Mouse (Mus musculus) intestine, embryonic 15.5 days (tissue): ENCODE measurements around the gene Tmco4. TPM values are rescaled to one million over a fixed set of nuclear protein-coding genes. Genes with fewer than 3 reads are reported as not detected.

Experiments
- ATAC-seq: fragments of 200-750 bp; cut with Nextera tagmentation; 2 replicates; pipeline ENCODE4 v1.8.0; 2017; ENCODE audit warnings: moderate TSS enrichment, moderate library complexity
- H3K27ac ChIP-seq: fragments of 300-500 bp; sonication (generic); 2 replicates; pipeline ENCODE4 v1.5.1; 2015; ENCODE audit warnings: mild to moderate bottlenecking, inconsistent platforms
- H3K27me3 ChIP-seq: fragments of 300-500 bp; sonication (generic); replicated peaks from 2 replicates; pipeline ENCODE4 v1.6.1; 2015; ENCODE audit warnings: inconsistent platforms
- H3K36me3 ChIP-seq: fragments of 300-500 bp; sonication (generic); 2 replicates; pipeline ENCODE4 v1.6.1; 2015; ENCODE audit warnings: inconsistent platforms
- H3K4me1 ChIP-seq: fragments of 300-500 bp; sonication (generic); replicated peaks from 2 replicates; pipeline ENCODE4 v1.6.1; 2015; ENCODE audit warnings: inconsistent platforms
- H3K4me2 ChIP-seq: fragments of 300-500 bp; sonication (generic); replicated peaks from 2 replicates; pipeline ENCODE4 v1.6.1; 2015; ENCODE audit warnings: mild to moderate bottlenecking, inconsistent platforms
- H3K4me3 ChIP-seq: fragments of 300-500 bp; sonication (generic); replicated peaks from 2 replicates; pipeline ENCODE4 v1.5.1; 2015; ENCODE audit warnings: inconsistent platforms
- H3K9ac ChIP-seq: fragments of 300-500 bp; sonication (generic); 2 replicates; pipeline ENCODE4 v1.6.1; 2015; ENCODE audit warnings: inconsistent platforms
- H3K9me3 ChIP-seq: fragments of 300-500 bp; sonication (generic); 2 replicates; pipeline ENCODE4 v1.6.1; 2016; ENCODE audit warnings: inconsistent platforms
- WGBS: fragments of 180-500 bp; shearing (Covaris S2); methylation state at CpG from one replicate; pipeline ENCODE4 v1.1.7; 2015; 5-methylcytosine and 5-hydroxymethylcytosine counted together
- polyA plus RNA-seq: library from polyadenylated mRNA; unstranded; fragments of >200 nt; fragmentation: Nextera tagmentation; extraction: Ambion mirVana; gene quantifications from 2 replicates; pipeline ENCODE4 v1.2.1, GENCODE M21; 2015

Gene Tmco4
- polyA plus RNA-seq, 1 experiment from 2014 or later = 14.1 TPM

GRCm38 (mm10) chr4:139090303-139090940, 117.7 kb downstream of the Tmco4 start:
- Histone ChIP-seq H3K4me1 (peaks cover 54% of the 10 kb centered on the region), H3K9me3 (no peaks in the 10 kb centered on the region), H3K4me3 (no peak overlapping the region), H3K27me3 (peaks cover 10% of the 10 kb centered on the region; the same call in 1 of the 2 replicates), H3K9ac (no peak overlapping the region), H3K27ac (no peak overlapping the region), H3K36me3 (no peaks in the 10 kb centered on the region), H3K4me2 (peak overlapping the region; percentile 98)
- WGBS = 61% methylated on average over 15 of the region's 15 CpGs
- ATAC-seq = 0 out of 2 replicates have a peak, but pooled peaks have one; percentile 1

GRCm38 (mm10) chr4:139091066-139091465, 118.4 kb downstream of the Tmco4 start:
- peak overlapping the region; percentile 74 for H3K4me3 ChIP-seq
- no peak for ATAC-seq
- peak overlapping the region; percentile 98 for H3K4me2 ChIP-seq

GRCm38 (mm10) chr4:139091478-139092355, 119.0 kb downstream of the Tmco4 start:
- H3K9me3 ChIP-seq = no peaks in the 10 kb centered on the region
- peak overlapping the region; percentile 74 for H3K4me3 ChIP-seq
- peak overlapping the region; percentile 57 for H3K27ac ChIP-seq
- H3K9ac ChIP-seq = peak overlapping the region; percentile 79
- WGBS = 10% methylated on average over 28 of the region's 28 CpGs
- H3K4me1 ChIP-seq = peaks cover 60% of the 10 kb centered on the region
- ATAC-seq = 0 out of 2 replicates have a peak, but pooled peaks have one; percentile 9
- H3K27me3 ChIP-seq = peaks cover 10% of the 10 kb centered on the region; the same call in 1 of the 2 replicates
- peak overlapping the region; percentile 98 for H3K4me2 ChIP-seq
- H3K36me3 ChIP-seq = no peaks in the 10 kb centered on the region

More at GRCm38 (mm10) chr4:139091066-139091465, 118.4 kb downstream of the Tmco4 start:
- H3K36me3 ChIP-seq = no peaks in the 10 kb centered on the region
- H3K9ac ChIP-seq = peak overlapping the region; percentile 79
- WGBS = 62% methylated on average over 7 of the region's 7 CpGs
- H3K4me1 ChIP-seq = peaks cover 56% of the 10 kb centered on the region
- H3K27me3 ChIP-seq = peaks cover 10% of the 10 kb centered on the region; the same call in 1 of the 2 replicates
- no peaks in the 10 kb centered on the region for H3K9me3 ChIP-seq
- peak overlapping the region; percentile 57; the same call in 1 of the 2 replicates for H3K27ac ChIP-seq

GRCm38 (mm10) chr4:139092356-139093195, 119.9 kb downstream of the Tmco4 start, which contains the start of gene Nbl1:
Nbl1 (minus strand) TSS chr4:139092993.
- Histone ChIP-seq H3K4me3 (peak within 1 kb of the TSS; percentile 74), H3K4me2 (peak within 1 kb of the TSS; percentile 98), H3K36me3 (no peaks in the 10 kb centered on the region), H3K9ac (peak within 1 kb of the TSS; percentile 79), H3K9me3 (no peaks in the 10 kb centered on the region), H3K4me1 (peaks cover 60% of the 10 kb centered on the region), H3K27me3 (peaks cover 10% of the 10 kb centered on the region; the same call in 1 of the 2 replicates), H3K27ac (peak within 1 kb of the TSS; percentile 57)
- under 1% methylated on average over 73 of the region's 105 CpGs for WGBS
- ATAC-seq = peak; percentile 51

- Histone ChIP-seq H3K4me2 (peak overlapping the region; percentile 98), H3K9ac (peak overlapping the region; percentile 79), H3K4me1 (peaks cover 57% of the 10 kb centered on the region), H3K27me3 (peaks cover 10% of the 10 kb centered on the region; the same call in 1 of the 2 replicates), H3K36me3 (no peaks in the 10 kb centered on the region), H3K4me3 (peak overlapping the region; percentile 74), H3K9me3 (no peaks in the 10 kb centered on the region), H3K27ac (no peak overlapping the region)
- WGBS = 29% methylated on average over 13 of the region's 13 CpGs
- no peak for ATAC-seq
Measured at GRCm38 (mm10) chr4:139093196-139093530, 120.5 kb downstream of the Tmco4 start.

GRCm38 (mm10) chr4:139095406-139095805, 122.7 kb downstream of the Tmco4 start:
- no peaks in the 10 kb centered on the region for H3K36me3 ChIP-seq
- H3K27ac ChIP-seq = no peak overlapping the region; the same call in 1 of the 2 replicates
- H3K4me2 ChIP-seq = no peak overlapping the region
- ATAC-seq = no peak
- 22% methylated on average over 1 of the region's 1 CpGs for WGBS
- H3K9ac ChIP-seq = no peak overlapping the region
- peaks cover 37% of the 10 kb centered on the region for H3K4me1 ChIP-seq
- no peak overlapping the region for H3K4me3 ChIP-seq
- peaks cover 10% of the 10 kb centered on the region; the same call in 1 of the 2 replicates for H3K27me3 ChIP-seq
- H3K9me3 ChIP-seq = no peaks in the 10 kb centered on the region

- peaks cover 30% of the 10 kb centered on the region for H3K4me1 ChIP-seq
- no peak overlapping the region for H3K9ac ChIP-seq
- no peaks in the 10 kb centered on the region for H3K9me3 ChIP-seq
- no peak overlapping the region for H3K4me3 ChIP-seq
- H3K4me2 ChIP-seq = no peak overlapping the region
- 49% methylated on average over 5 of the region's 5 CpGs for WGBS
- ATAC-seq = no peak
- peaks cover 10% of the 10 kb centered on the region; the same call in 1 of the 2 replicates for H3K27me3 ChIP-seq
- no peaks in the 10 kb centered on the region for H3K36me3 ChIP-seq
- no peak overlapping the region for H3K27ac ChIP-seq
Measured at GRCm38 (mm10) chr4:139096201-139096600, 123.5 kb downstream of the Tmco4 start.

GRCm38 (mm10) chr4:139100326-139100725, 127.6 kb downstream of the Tmco4 start:
- WGBS = 88% methylated on average over 8 of the region's 8 CpGs
- Histone ChIP-seq H3K36me3 (peaks cover 17% of the 10 kb centered on the region), H3K4me2 (no peak overlapping the region), H3K4me3 (no peak overlapping the region), H3K9me3 (no peaks in the 10 kb centered on the region), H3K4me1 (peaks cover 7% of the 10 kb centered on the region), H3K27me3 (no peaks in the 10 kb centered on the region), H3K9ac (no peak overlapping the region), H3K27ac (no peak overlapping the region)
- no peak for ATAC-seq

GRCm38 (mm10) chr4:139101546-139101945, 128.9 kb downstream of the Tmco4 start:
- ATAC-seq = no peak
- no peaks in the 10 kb centered on the region for H3K9me3 ChIP-seq
- H3K4me2 ChIP-seq = no peak overlapping the region
- H3K4me1 ChIP-seq = peaks cover under 1% of the 10 kb centered on the region; the same call in 1 of the 2 replicates
- H3K36me3 ChIP-seq = peaks cover 17% of the 10 kb centered on the region
- no peaks in the 10 kb centered on the region for H3K27me3 ChIP-seq
- H3K4me3 ChIP-seq = no peak overlapping the region
- H3K27ac ChIP-seq = no peak overlapping the region
- H3K9ac ChIP-seq = no peak overlapping the region
- 72% methylated on average over 6 of the region's 6 CpGs for WGBS

- H3K4me2 ChIP-seq = no peak overlapping the region
- WGBS = 88% methylated on average over 1 of the region's 1 CpGs
- H3K36me3 ChIP-seq = peaks cover 17% of the 10 kb centered on the region
- no peak overlapping the region for H3K4me3 ChIP-seq
- H3K9me3 ChIP-seq = no peaks in the 10 kb centered on the region
- no peaks in the 10 kb centered on the region for H3K27me3 ChIP-seq
- no peak overlapping the region for H3K27ac ChIP-seq
- H3K4me1 ChIP-seq = peaks cover 12% of the 10 kb centered on the region
- no peak for ATAC-seq
- no peak overlapping the region for H3K9ac ChIP-seq
Measured at GRCm38 (mm10) chr4:139105453-139105852, 132.8 kb downstream of the Tmco4 start.
